Mouse (Mus musculus) E14TG2a.4 (cell line): ENCODE measurements around the gene Mtch2.

ENCODE experiments used
- H3K27me3 ChIP-seq: 2 replicates; pipeline ENCODE4 v1.6.1; 2014; ENCODE audit warnings: low read length, control low read depth; ENCODE audit not compliant: insufficient read depth
- H3K36me3 ChIP-seq: 2 replicates; pipeline ENCODE4 v1.6.1; 2014; ENCODE audit warnings: low read length, control low read depth; ENCODE audit not compliant: insufficient read depth
- H3K4me1 ChIP-seq: replicated peaks from 2 replicates; pipeline ENCODE4 v1.6.1; 2014; ENCODE audit warnings: low read depth, low read length, control low read depth
- H3K4me3 ChIP-seq: replicated peaks from 2 replicates; pipeline ENCODE4 v1.5.1; 2014; ENCODE audit warnings: mild to moderate bottlenecking, low read length
- H3K9me3 ChIP-seq: 2 replicates; pipeline ENCODE4 v1.6.1; 2014; ENCODE audit warnings: low read length, control low read depth
- CTCF ChIP-seq: conservative IDR thresholded peaks from 2 replicates; pipeline ENCODE4 v1.5.1; 2014; ENCODE audit warnings: low read length
- NANOG ChIP-seq: IDR thresholded peaks from 2 replicates; pipeline ENCODE4 v1.6.1; 2014; ENCODE audit warnings: borderline replicate concordance, low read length, mixed read lengths
- POU5F1 ChIP-seq: IDR thresholded peaks from 2 replicates; pipeline ENCODE4 v1.6.1; 2014; ENCODE audit warnings: low read length, borderline replicate concordance

The Mtch2 gene

DNA sequence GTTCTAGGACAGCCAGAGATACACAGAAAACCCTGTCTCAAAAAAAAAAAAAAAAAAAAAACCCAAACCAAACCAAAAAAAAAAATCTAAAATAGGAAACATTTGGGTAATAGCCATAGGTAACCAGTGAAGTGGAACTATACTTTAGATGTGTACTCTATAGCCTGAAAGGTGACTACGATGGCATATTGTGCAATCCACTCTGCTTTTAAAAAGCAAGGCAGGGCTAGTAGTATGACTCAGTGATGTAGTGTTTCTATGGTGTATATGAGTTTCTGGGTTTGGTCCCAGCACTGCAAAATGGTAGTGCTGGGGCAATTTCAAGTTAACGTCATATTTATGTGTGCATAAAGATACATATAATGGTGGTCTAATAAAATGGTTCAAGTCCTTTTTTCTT lies 59.8 kb downstream of the Mtch2 start:
- Histone ChIP-seq H3K4me3 (no peak overlapping the region), H3K27me3 (no peaks in the 10 kb centered on the region), H3K36me3 (peaks cover 76% of the 10 kb centered on the region), H3K4me1 (peaks cover 27% of the 10 kb centered on the region), H3K9me3 (no peaks in the 10 kb centered on the region)
- TF ChIP-seq POU5F1 = no peak

DNA sequence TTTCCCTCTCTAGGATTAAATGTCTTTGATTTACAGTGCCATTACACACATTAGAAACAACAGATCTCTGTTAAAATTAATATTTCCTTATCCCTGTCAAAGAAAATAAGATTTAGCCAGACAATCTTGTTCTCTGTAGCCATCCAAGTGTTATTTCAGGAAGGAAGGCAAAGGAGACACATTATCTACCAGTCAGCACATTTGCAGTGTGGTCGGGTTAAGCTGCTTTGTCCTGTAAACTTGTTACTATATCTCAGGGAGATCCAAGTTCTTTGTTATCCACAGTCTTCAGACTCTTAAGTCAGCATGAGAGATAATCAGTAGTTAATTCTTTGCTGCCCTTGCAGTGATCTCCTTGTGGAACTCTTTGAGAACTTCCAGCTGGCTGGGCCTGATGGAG lies 63.9 kb downstream of the Mtch2 start:
- Histone ChIP-seq H3K4me3 (no peak overlapping the region), H3K4me1 (peaks cover 4% of the 10 kb centered on the region; the same call in 1 of the 2 replicates), H3K9me3 (no peaks in the 10 kb centered on the region), H3K27me3 (no peaks in the 10 kb centered on the region), H3K36me3 (peaks cover 87% of the 10 kb centered on the region)
- no peak for TF ChIP-seq POU5F1
- no peak for TF ChIP-seq NANOG
- no peak for TF ChIP-seq CTCF

DNA sequence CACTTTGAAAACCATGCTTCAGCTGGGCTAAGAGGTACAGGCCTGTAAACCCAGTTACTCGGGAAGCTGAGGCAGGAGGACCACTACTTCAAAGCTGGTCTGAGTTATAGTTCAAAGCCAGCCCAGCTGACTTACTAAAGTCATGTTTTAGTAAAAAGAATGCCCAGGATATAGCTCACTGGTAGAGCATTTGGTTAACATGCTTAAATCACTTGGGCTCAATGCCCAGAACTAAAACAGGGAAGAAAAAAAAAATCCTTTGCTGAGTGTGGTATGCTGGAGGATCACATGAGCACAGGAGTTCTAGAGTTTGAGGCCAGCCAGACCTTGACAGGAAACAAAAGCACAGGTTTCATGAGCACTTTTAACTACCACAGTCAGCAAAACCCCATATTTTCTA lies 64.7 kb downstream of the Mtch2 start:
- Histone ChIP-seq H3K4me1 (peaks cover 11% of the 10 kb centered on the region), H3K36me3 (peaks cover 80% of the 10 kb centered on the region), H3K4me3 (no peak overlapping the region), H3K27me3 (no peaks in the 10 kb centered on the region), H3K9me3 (no peaks in the 10 kb centered on the region)
- TF ChIP-seq CTCF = no peak
- TF ChIP-seq POU5F1 = no peak
- TF ChIP-seq NANOG = no peak

DNA sequence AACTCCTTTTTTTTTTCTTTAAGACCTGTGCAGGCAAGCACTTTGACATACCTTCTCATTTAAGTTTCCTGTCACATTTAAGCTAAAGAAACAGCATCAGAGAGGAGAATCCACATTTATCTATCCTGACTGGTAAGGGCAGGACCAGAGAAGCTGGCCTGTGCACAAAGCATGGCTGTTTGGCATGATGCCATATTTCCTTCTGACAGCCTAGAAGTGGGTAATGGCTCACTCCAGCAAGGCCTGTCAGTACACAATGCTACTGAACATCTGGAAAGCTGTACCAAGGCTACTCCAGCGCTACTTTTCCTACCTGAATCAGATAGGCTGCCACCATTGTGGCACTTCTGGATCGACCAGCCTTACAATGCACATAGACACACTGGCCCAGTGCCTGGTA lies 66.7 kb downstream of the Mtch2 start:
- Histone ChIP-seq H3K9me3 (no peaks in the 10 kb centered on the region), H3K27me3 (no peaks in the 10 kb centered on the region), H3K36me3 (peaks cover 61% of the 10 kb centered on the region), H3K4me3 (no peak overlapping the region), H3K4me1 (peaks cover 24% of the 10 kb centered on the region)
- TF ChIP-seq NANOG (no peak), CTCF (no peak)

DNA sequence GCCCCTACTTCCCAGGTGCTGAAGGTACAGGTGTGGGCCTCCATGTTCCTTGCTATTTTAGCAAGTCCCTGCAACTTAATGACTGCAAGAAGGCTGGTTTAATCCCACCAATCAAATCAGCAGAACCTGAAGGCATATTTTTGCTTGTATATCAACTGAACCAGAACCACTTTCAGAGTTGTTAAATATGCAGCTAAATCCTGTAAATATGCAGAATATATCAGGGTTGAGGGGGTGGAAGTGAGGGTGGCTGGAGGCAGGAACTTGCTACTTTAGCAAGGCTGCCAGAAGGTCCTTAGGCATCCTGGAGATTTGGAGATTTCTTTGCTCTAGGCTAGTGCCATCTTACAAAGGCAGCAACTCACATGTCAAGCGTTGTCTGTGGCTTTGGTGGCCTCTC lies 68.6 kb downstream of the Mtch2 start:
- Histone ChIP-seq H3K36me3 (peaks cover 43% of the 10 kb centered on the region), H3K27me3 (0 out of 2 replicates have a peak, but pooled peaks cover 4% of the 10 kb centered on the region)
- TF ChIP-seq POU5F1 = no peak
- no peak for TF ChIP-seq NANOG
- no peak for TF ChIP-seq CTCF

More for the DNA sequence above, 68.6 kb downstream of the Mtch2 start:
- Histone ChIP-seq H3K4me3 (no peak overlapping the region), H3K4me1 (peaks cover 24% of the 10 kb centered on the region), H3K9me3 (no peaks in the 10 kb centered on the region)
